Mouse (Mus musculus): ENCODE data around the gene Alkbh3. TPM values are rescaled to one million over a fixed set of nuclear protein-coding genes. Genes with fewer than 3 reads are reported as not detected.

Gene Alkbh3
- total and polyA plus RNA-seq, 3 experiments, result not detected

- H3K79me2 ChIP-seq (ENCODE audit: control insufficient read depth, insufficient read depth, low read length, poor library complexity), result no peaks in the 10 kb centered on the region
These were observed 30.0 kb upstream of the Alkbh3 start for GRCm38 (mm10) chr2:94040391-94041125.

GRCm38 (mm10) chr2:94035428-94036331 is 25.1 kb upstream of the Alkbh3 start:
- TF ChIP-seq ETS1 (IDR thresholded peaks at IDR 0.05; ENCODE audit: low read depth, low read length), result no peak
- peak; percentile 57 to 89 (median 82) for TF ChIP-seq CTCF (IDR thresholded peaks at IDR 0.05 in 2 of 3, conservative IDR thresholded peaks at IDR 0.05 in 1 of 3; ENCODE audit: control insufficient read depth in 1 of 3, insufficient read depth in 1 of 3, low read depth in 2 of 3, low read length in 3 of 3, poor library complexity in 1 of 3, severe bottlenecking in 1 of 3)
- TF ChIP-seq SMC3 (IDR thresholded peaks at IDR 0.05; ENCODE audit: low read depth, low read length), result peak; percentile 65
- TF ChIP-seq MAX (IDR thresholded peaks at IDR 0.05; ENCODE audit: low read length), result 0 out of 2 replicates have a peak, but pooled peaks have one; percentile 24
- peak; percentile 79 for TF ChIP-seq RAD21 (IDR thresholded peaks at IDR 0.05; ENCODE audit: low read depth, low read length)
- peak; percentile 51; the same call in 1 of the 2 replicates for TF ChIP-seq ZC3H11A (IDR thresholded peaks at IDR 0.05; ENCODE audit: low read depth, low read length)
- H3K9me3 ChIP-seq (replicated peaks; ENCODE audit: insufficient read depth, low read length), result no peaks in the 10 kb centered on the region
- peak; percentile 65 for DNase-seq (ENCODE audit: low read depth, low spot score)
- H3K9ac ChIP-seq (ENCODE audit: control insufficient read depth, low read depth, low read length, poor library complexity, severe bottlenecking), result no peak overlapping the region
- peaks cover 0 to 5% of the 10 kb centered on the region in 2 experiments; a peak in 2 of 4 replicates for H3K36me3 ChIP-seq (ENCODE audit: control insufficient read depth in 1 of 2, insufficient read depth in 2 of 2, low read length in 2 of 2)
- no peak overlapping the region for H3K27ac ChIP-seq (ENCODE audit: control insufficient read depth, low read depth, low read length)
- H3K27me3 ChIP-seq (ENCODE audit: control insufficient read depth in 1 of 2, insufficient read depth in 2 of 2, low read length in 2 of 2), result no peaks in the 10 kb centered on the region
- no peaks in the 10 kb centered on the region for H3K4me1 ChIP-seq (ENCODE audit: control insufficient read depth in 1 of 2, insufficient read depth in 2 of 2, low read length in 2 of 2)
- H3K4me3 ChIP-seq (ENCODE audit: control insufficient read depth in 1 of 2, insufficient read depth in 1 of 2, low read depth in 2 of 2, low read length in 2 of 2), result no peak overlapping the region
- no peaks in the 10 kb centered on the region for H3K79me2 ChIP-seq (ENCODE audit: control insufficient read depth, insufficient read depth, low read length, poor library complexity)

More at GRCm38 (mm10) chr2:94040391-94041125, 30.0 kb upstream of the Alkbh3 start:
- Histone ChIP-seq H3K36me3 (ENCODE audit: control insufficient read depth in 1 of 2, insufficient read depth in 2 of 2, low read length in 2 of 2) (peaks cover 0 to 5% of the 10 kb centered on the region in 2 experiments; a peak in 2 of 4 replicates), H3K4me3 (ENCODE audit: control insufficient read depth in 1 of 2, insufficient read depth in 1 of 2, low read depth in 2 of 2, low read length in 2 of 2) (no peak overlapping the region), H3K4me1 (ENCODE audit: control insufficient read depth in 1 of 2, insufficient read depth in 2 of 2, low read length in 2 of 2) (no peaks in the 10 kb centered on the region), H3K27ac (ENCODE audit: control insufficient read depth, low read depth, low read length) (no peak overlapping the region), H3K9me3 (replicated peaks; ENCODE audit: insufficient read depth, low read length) (no peaks in the 10 kb centered on the region), H3K9ac (ENCODE audit: control insufficient read depth, low read depth, low read length, poor library complexity, severe bottlenecking) (no peak overlapping the region), H3K27me3 (ENCODE audit: control insufficient read depth in 1 of 2, insufficient read depth in 2 of 2, low read length in 2 of 2) (no peaks in the 10 kb centered on the region)
- no peak for TF ChIP-seq NELFE (IDR thresholded peaks at IDR 0.05; ENCODE audit: low read depth, low read length)
- TF ChIP-seq EP300 (IDR thresholded peaks at IDR 0.05; ENCODE audit: low read depth in 1 of 2, low read length in 2 of 2), result no peak
- no peak for TF ChIP-seq GABPA (IDR thresholded peaks at IDR 0.05; ENCODE audit: low read depth, low read length)
- no peak for TF ChIP-seq MYB (IDR thresholded peaks at IDR 0.05; ENCODE audit: low read depth, low read length)
- TF ChIP-seq MYC (IDR thresholded peaks at IDR 0.05; ENCODE audit: low read depth, low read length), result no peak
- TF ChIP-seq TBP (IDR thresholded peaks at IDR 0.05; ENCODE audit: low read depth, low read length), result no peak
- no peak for TF ChIP-seq USF2 (IDR thresholded peaks at IDR 0.05; ENCODE audit: borderline replicate concordance in 1 of 2, insufficient read depth in 1 of 2, low read depth in 1 of 2, low read length in 2 of 2)
- no peak for TF ChIP-seq TAL1 (IDR thresholded peaks at IDR 0.05; ENCODE audit: low read length)
- no peak for TF ChIP-seq TCF12 (IDR thresholded peaks at IDR 0.05; ENCODE audit: low read depth, low read length)
- TF ChIP-seq MXI1 (IDR thresholded peaks at IDR 0.05; ENCODE audit: low read depth, low read length), result no peak
- no peak for TF ChIP-seq ELF1 (IDR thresholded peaks at IDR 0.05; ENCODE audit: low read depth, low read length)
- no peak for TF ChIP-seq SIN3A (IDR thresholded peaks at IDR 0.05; ENCODE audit: low read length)
- no peak for TF ChIP-seq BHLHE40 (IDR thresholded peaks at IDR 0.05; ENCODE audit: borderline replicate concordance, low read depth, low read length)
- TF ChIP-seq MAFK (IDR thresholded peaks at IDR 0.05; ENCODE audit: borderline replicate concordance, low read depth, low read length), result no peak
- no peak for TF ChIP-seq MEF2A (IDR thresholded peaks at IDR 0.05; ENCODE audit: extremely low read depth, insufficient replicate concordance, low read depth, low read length, poor library complexity, severe bottlenecking)
- peak; percentile 12 for DNase-seq (ENCODE audit: low read depth, low spot score)

Data from MEL (cell line).